Mouse (Mus musculus): ENCODE results near the gene Cryzl1.
"Not testable (repeated sequence)": the region's sequence is repeated elsewhere in the genome, so short reads cannot be mapped to it uniquely, and the experiment has no call there.

Cryzl1 gene

GRCm38 (mm10) chr16:91645420-91645819 is 83.4 kb downstream of the Cryzl1 start:
- DNase-seq (ENCODE audit: low spot score) = not testable (repeated sequence)

GRCm38 (mm10) chr16:91644901-91645300 is 83.9 kb downstream of the Cryzl1 start:
- no peak for DNase-seq (ENCODE audit: low spot score)

- no peak for DNase-seq (ENCODE audit: low spot score)
Measured at GRCm38 (mm10) chr16:91640171-91640570, 88.6 kb downstream of the Cryzl1 start.

- DNase-seq (ENCODE audit: low spot score) = no peak
Measured at GRCm38 (mm10) chr16:91639636-91640035, 89.1 kb downstream of the Cryzl1 start.

All from embryo, embryonic 10 days (tissue).